Mouse (Mus musculus) lung, adult 2 months (tissue): ENCODE measurements at regions not wholly inside any gene's neighbourhood (a gene's known extent, or its start where the extent isn't known, plus 50 kb on each side); places are given as distances from the start of the nearest gene placed in this dataset.

Source experiments
- DNase-seq: peaks from one replicate; pipeline ENCODE4 v3.0.0; 2022
- H3K4me1 ChIP-seq: fragments of 200-500 bp; 2 replicates; pipeline ENCODE4 v1.6.1; 2011; ENCODE audit warnings: low read length; ENCODE audit not compliant: control insufficient read depth, insufficient read depth
- H3K4me3 ChIP-seq: fragments of 200-500 bp; replicated peaks from 2 replicates; pipeline ENCODE3; 2011; ENCODE audit warnings: low read depth, mild to moderate bottlenecking, control low read depth, low read length; ENCODE audit errors: extremely low read depth
- CTCF ChIP-seq: fragments of 200-500 bp; IDR thresholded peaks from 2 replicates; pipeline ENCODE4 v1.5.1; 2011; ENCODE audit warnings: mild to moderate bottlenecking, low read length, control low read depth; ENCODE audit not compliant: insufficient read depth
- POLR2A ChIP-seq: fragments of 200-500 bp; IDR thresholded peaks from 2 replicates; pipeline ENCODE4 v1.6.1; 2011; ENCODE audit warnings: low read depth, mild to moderate bottlenecking, control low read depth, low read length, borderline replicate concordance; ENCODE audit errors: extremely low read depth
- WGBS: fragments of 180-500 bp; shearing (Covaris S2); methylation state at CpG from one replicate; pipeline ENCODE4 v1.1.7; 2018; 5-methylcytosine and 5-hydroxymethylcytosine counted together

DNA sequence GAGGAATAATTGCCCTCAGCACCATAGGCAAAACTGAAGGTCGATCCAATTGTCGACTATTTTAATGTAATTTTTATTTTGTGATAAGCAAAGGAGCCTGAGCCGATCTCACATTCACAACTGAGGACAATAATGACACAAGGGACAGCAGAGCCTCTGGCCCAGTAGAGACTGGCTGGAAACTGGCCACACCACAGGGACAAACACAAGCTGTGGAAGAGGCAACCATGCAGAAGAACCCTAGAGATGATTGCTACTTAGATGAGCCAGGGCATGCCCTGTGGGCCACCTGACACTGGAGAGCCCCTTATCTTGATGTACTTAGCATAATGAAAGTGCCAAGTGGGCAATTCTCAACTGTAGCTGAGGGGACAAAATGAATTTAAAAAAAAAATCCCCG, 126.3 kb downstream of the Tmem18 start:
- no peak for TF ChIP-seq POLR2A
- no peak for TF ChIP-seq CTCF
- 66% methylated on average over 4 of the region's 4 CpGs for WGBS
- no peak for DNase-seq
- no peaks in the 10 kb centered on the region for H3K4me1 ChIP-seq
- no peak overlapping the region for H3K4me3 ChIP-seq

DNA sequence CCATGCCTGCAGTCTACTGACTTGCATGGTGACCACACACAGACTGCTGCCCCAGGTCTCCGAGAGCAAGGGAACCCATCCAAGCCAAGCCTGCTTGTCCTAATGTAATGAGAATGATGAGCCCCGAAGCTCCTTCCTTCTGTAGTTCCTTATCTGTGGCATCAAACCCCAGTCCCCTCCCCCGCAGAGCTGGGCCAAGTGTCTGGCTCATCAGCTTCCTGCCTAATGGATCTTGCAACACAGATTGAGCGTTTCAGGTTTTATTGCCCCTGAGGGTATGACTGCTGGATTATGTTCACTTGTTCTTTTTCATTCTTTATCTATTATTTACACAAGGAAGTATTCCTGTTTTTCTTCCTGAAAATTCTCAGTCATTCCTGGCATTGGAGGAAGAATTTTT, 142.5 kb downstream of the Tmem18 start:
- DNase-seq = no peak
- WGBS = 29% methylated on average over 4 of the region's 4 CpGs
- Histone ChIP-seq H3K4me3 (no peak overlapping the region), H3K4me1 (no peaks in the 10 kb centered on the region)
- no peak for TF ChIP-seq POLR2A

DNA sequence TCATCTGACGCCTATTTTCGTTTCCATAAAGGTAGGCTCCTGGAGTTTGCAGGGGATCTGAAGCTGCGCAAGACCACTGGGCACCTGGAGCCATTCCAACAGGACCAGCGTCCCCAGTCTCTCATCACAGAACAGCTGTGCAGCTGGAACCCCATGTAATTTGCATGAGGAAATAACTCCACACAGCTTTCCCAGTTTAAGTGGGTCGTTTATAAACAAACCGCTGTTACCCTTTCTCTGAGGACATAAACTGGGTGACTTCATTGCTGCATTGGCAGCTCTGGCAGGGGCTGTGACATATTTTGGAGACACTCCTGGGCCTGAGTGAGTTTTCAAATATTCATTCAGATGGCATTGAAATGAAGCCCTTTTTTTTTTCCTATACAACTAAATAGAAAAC, 145.2 kb downstream of the Tmem18 start:
- WGBS = 71% methylated on average over 6 of the region's 6 CpGs
- no peak for DNase-seq
- H3K4me1 ChIP-seq = no peaks in the 10 kb centered on the region
- TF ChIP-seq CTCF = no peak
- no peak for TF ChIP-seq POLR2A
- H3K4me3 ChIP-seq = no peak overlapping the region

DNA sequence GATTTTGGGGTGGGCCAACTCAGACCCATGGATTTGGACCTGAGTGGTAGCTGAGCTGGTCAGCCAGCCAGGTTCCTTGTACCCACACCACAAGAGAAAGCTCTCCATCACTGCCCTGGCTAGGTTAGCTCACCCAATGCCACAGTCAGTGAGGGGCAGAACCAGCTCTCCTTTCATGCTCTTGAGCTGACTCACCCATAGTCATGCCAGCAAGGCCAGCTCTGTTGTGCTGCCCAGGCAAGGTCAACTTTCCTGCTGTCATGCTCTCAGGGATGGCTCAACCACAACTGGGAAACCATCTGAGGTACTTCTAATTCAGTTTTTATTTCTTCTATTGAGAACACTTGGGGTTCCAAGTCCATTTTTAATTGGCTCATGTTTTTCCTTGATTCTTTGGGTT, 116.5 kb upstream of the Alkal2 start:
- Histone ChIP-seq H3K4me1 (no peaks in the 10 kb centered on the region), H3K4me3 (no peak overlapping the region)
- DNase-seq = no peak
- TF ChIP-seq CTCF (no peak), POLR2A (no peak)

DNA sequence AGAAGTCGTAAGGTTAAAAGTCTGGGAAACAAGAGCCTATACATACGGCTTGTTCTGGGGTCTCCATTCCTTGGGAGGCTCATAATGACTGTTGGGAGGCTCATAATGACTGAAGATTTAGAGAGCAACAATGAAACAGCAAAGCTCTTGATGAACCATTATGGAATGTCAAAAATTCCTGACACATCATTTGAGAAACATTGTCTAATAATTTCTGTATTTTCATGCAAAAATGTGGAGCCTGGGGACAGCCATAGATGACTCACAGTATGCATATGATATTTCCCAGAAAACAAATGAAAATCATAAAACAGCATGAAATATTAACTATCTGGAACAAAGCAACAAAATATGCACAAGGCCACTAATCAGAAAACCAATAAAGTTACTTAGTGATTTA, 90.8 kb upstream of the Alkal2 start:
- TF ChIP-seq POLR2A = no peak
- no peak for TF ChIP-seq CTCF
- H3K4me3 ChIP-seq = no peak overlapping the region
- 91% methylated on average over 2 of the region's 2 CpGs for WGBS

DNA sequence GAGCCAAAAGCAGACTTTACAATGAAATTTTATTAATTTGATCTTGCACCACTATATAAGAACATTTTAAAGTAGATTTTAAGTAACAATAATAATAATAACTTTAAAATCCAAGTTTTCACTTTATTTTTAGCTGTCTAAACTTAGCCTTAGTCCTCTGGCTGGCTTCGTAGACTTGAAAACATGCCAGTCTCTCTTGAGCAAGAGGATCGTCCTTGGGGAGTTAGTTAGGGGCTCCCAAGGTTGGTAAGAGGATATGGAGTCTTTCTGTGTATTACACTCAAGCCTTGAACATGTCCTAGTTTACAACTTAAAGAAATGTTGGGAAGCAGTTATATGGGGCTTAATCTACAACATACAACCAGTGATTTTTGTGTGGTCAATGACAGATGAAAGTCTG, 68.0 kb upstream of the Alkal2 start:
- H3K4me1 ChIP-seq = no peaks in the 10 kb centered on the region
- DNase-seq = no peak
- TF ChIP-seq CTCF (no peak), POLR2A (no peak)
- 65% methylated on average over 2 of the region's 2 CpGs for WGBS
- no peak overlapping the region for H3K4me3 ChIP-seq

More for the DNA sequence above, 90.8 kb upstream of the Alkal2 start:
- DNase-seq = no peak
- no peaks in the 10 kb centered on the region for H3K4me1 ChIP-seq

DNA sequence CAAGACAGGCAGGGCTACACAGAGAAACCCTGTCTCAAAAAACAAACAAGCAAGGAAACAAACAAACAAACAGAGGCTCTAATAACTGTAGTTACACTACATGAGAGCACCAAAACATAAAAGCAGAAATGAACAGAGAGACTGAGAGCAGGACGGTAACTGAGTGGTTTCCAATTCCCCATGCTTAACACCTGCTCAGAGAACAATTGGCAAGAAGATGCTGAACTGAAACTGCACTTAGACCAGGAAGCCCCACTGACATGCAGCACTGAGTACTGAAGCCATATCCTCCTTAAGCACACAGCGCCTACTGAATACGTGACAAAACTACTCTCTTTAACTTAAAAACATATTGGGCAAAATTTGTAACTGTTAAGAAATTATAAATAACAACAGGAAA, 52.7 kb upstream of the Alkal2 start:
- Histone ChIP-seq H3K4me1 (no peaks in the 10 kb centered on the region), H3K4me3 (no peak overlapping the region)
- DNase-seq = no peak
- WGBS = 85% methylated on average over 3 of the region's 3 CpGs
- TF ChIP-seq CTCF (no peak), POLR2A (no peak)
